Mouse (Mus musculus): ENCODE measurements around the gene Ssxb3. TPM values are rescaled to one million over a fixed set of nuclear protein-coding genes. Genes with fewer than 3 reads are reported as not detected.
"Not testable (repeated sequence)": the region's sequence is repeated elsewhere in the genome, so short reads cannot be mapped to it uniquely, and the experiment has no call there.

Ssxb3 gene
- not detected in 2 replicates for polyA plus RNA-seq (2014; fragmentation: Nextera tagmentation; extraction: Ambion mirVana)

DNA sequence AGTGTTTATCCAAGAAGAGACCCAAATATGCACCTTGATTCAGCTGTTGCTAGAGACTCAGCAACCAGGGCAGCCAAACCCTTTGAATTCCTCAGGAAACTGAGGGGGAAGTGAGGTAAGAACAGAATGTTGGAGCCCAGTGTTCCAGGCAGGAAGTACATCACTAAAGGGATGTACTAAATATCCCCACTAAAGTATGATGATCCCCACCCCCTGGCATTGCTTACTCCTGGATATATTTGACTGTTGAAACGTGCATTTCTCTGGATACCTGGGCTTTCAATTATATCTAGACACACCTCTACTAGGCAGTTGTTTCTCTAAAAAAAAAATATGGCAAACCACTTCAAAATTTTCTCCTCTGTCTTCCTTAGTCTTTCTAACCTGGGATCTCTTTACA lies at the start of gene Ssxb3:
Gene Ssxb3, minus strand, starts transcription at position 101 of the 400 bp plus-strand sequence.
- H3K4me3 ChIP-seq (ENCODE audit: low read depth, low read length), result not testable (repeated sequence)

DNA sequence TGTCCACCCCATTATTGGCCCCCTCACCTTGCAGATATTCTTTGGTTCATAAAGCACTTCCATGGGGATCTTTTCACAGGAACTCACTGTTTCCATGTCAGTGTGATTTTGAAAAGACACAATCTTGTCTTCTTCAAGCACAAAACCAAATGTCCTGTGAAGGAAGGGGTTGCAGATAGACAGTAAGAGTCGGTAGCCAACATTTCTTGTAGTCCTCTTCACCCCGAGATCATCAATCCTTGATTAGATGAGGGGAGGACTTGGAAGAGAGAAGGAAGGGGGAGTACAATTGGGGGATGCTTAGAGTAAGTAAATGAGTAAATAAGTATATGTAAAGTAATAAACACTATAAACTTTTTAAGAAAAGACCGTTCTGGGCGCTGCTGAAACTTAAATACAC lies 43.5 kb downstream of the Ssxb3 start, which contains the start of gene Ssxb6:
Gene Ssxb6, minus strand, starts transcription at position 101 of the 400 bp plus-strand sequence.
- 62% methylated on average over 4 of the region's 4 CpGs for WGBS
- H3K4me1 ChIP-seq (ENCODE audit: control insufficient read depth, insufficient read depth, low read length); H3K4me2 ChIP-seq (replicated peaks; ENCODE audit: low read depth, low read length); H3K27ac ChIP-seq (ENCODE audit: low read length); H3K36me3 ChIP-seq (ENCODE audit: control insufficient read depth, insufficient read depth, low read length); H3K9me3 ChIP-seq (ENCODE audit: control insufficient read depth, low read depth, low read length); H3K9ac ChIP-seq (replicated peaks; ENCODE audit: low read depth, low read length); ATAC-seq (ENCODE audit: insufficient number of reproducible peaks, insufficient read depth, low FRiP score, low read depth); H3K27me3 ChIP-seq (ENCODE audit: control insufficient read depth, insufficient read depth, low read length); H3K4me3 ChIP-seq (ENCODE audit: low read depth, low read length): not testable (repeated sequence)

More for the DNA sequence above, at the start of gene Ssxb3:
- WGBS, result 22% methylated on average over 1 of the region's 1 CpGs
- H3K27me3 ChIP-seq (ENCODE audit: control insufficient read depth, insufficient read depth, low read length); ATAC-seq (ENCODE audit: insufficient number of reproducible peaks, insufficient read depth, low FRiP score, low read depth); H3K9ac ChIP-seq (replicated peaks; ENCODE audit: low read depth, low read length); H3K4me1 ChIP-seq (ENCODE audit: control insufficient read depth, insufficient read depth, low read length); H3K27ac ChIP-seq (ENCODE audit: low read length); H3K4me2 ChIP-seq (replicated peaks; ENCODE audit: low read depth, low read length); H3K9me3 ChIP-seq (ENCODE audit: control insufficient read depth, low read depth, low read length); H3K36me3 ChIP-seq (ENCODE audit: control insufficient read depth, insufficient read depth, low read length): not testable (repeated sequence)

Other genes starting within 250 kb of the Ssxb3 start
- not detected in 2 replicates for gene Ssxb9, start 224.8 kb downstream of the Ssxb3 start, polyA plus RNA-seq (2014; fragmentation: Nextera tagmentation; extraction: Ambion mirVana)
- gene Ssxb1, start 178.5 kb downstream of the Ssxb3 start, polyA plus RNA-seq (2014; fragmentation: Nextera tagmentation; extraction: Ambion mirVana), result not detected in 2 replicates
- gene Ssxb2, start 130.1 kb downstream of the Ssxb3 start, polyA plus RNA-seq (2014; fragmentation: Nextera tagmentation; extraction: Ambion mirVana), result not detected in 2 replicates
- not detected in 2 replicates for gene Gm14459, start 66.9 kb downstream of the Ssxb3 start, polyA plus RNA-seq (2014; fragmentation: Nextera tagmentation; extraction: Ambion mirVana)
- gene Ssxb6, start 43.6 kb downstream of the Ssxb3 start, polyA plus RNA-seq (2014; fragmentation: Nextera tagmentation; extraction: Ambion mirVana), result not detected in 2 replicates
- not detected in 2 replicates for gene Ssxb8, start 99.0 kb upstream of the Ssxb3 start, polyA plus RNA-seq (2014; fragmentation: Nextera tagmentation; extraction: Ambion mirVana)
- not detected in 2 replicates for gene Ssx9, start 156.6 kb upstream of the Ssxb3 start, polyA plus RNA-seq (2014; fragmentation: Nextera tagmentation; extraction: Ambion mirVana)
- gene Ssxb5, start 211.9 kb upstream of the Ssxb3 start, polyA plus RNA-seq (2014; fragmentation: Nextera tagmentation; extraction: Ambion mirVana), result not detected in 2 replicates